Mouse (Mus musculus) pancreas, adult 10 weeks (tissue): Measurements from ENCODE around the gene Olfr643. TPM values are rescaled to one million over a fixed set of nuclear protein-coding genes. Genes with fewer than 3 reads are reported as not detected.

Experiments used
- polyA plus RNA-seq: library from polyadenylated mRNA; stranded (reverse); fragments of 350-450 nt; fragmentation: Illumina TruSeq; extraction: RNeasy Lipid Tissue Mini Kit (QIAGEN cat#74804); gene quantifications from one replicate; pipeline ENCODE4 v1.2.3, GENCODE M21; 2015; ENCODE audit warnings: low read depth, low replicate concordance; ENCODE audit not compliant: insufficient read depth

Olfr643 gene
- polyA plus RNA-seq, result not detected

GRCm38 (mm10) chr7:104137305-104137704 is at the start of gene Olfr643:
Gene Olfr643 (minus strand): TSS chr7:104137405.

GRCm38 (mm10) chr7:104183292-104183691 is 46.1 kb upstream of the Olfr643 start, which contains the start of gene Olfr648:
Gene Olfr648 (minus strand): TSS chr7:104183392.

GRCm38 (mm10) chr7:104150456-104150855 is 13.3 kb upstream of the Olfr643 start, which contains the start of gene Ubqlnl:
Gene Ubqlnl (minus strand): TSS chr7:104150556.

GRCm38 (mm10) chr7:104143179-104143578 is 6.0 kb upstream of the Olfr643 start, which contains the start of gene Ubqln3:
Gene Ubqln3 (minus strand): TSS chr7:104143279.

GRCm38 (mm10) chr7:104129726-104130125 is 7.5 kb downstream of the Olfr643 start, which contains the start of gene Ubqln5:
Gene Ubqln5 (minus strand): TSS chr7:104129826.

GRCm38 (mm10) chr7:104104757-104104972 is 32.5 kb downstream of the Olfr643 start, which contains the start of gene Olfr646:
Gene Olfr646 (plus strand): TSS chr7:104104873.

GRCm38 (mm10) chr7:104085365-104085764 is 51.8 kb downstream of the Olfr643 start, which contains the start of gene Olfr645:
Gene Olfr645 (minus strand): TSS chr7:104085465.

GRCm38 (mm10) chr7:104071769-104072168 is 65.4 kb downstream of the Olfr643 start, which contains the start of gene Olfr644:
Gene Olfr644 (minus strand): TSS chr7:104071869.

GRCm38 (mm10) chr7:104061345-104061744 is 75.9 kb downstream of the Olfr643 start, which contains the start of gene 4930516K23Rik:
Gene 4930516K23Rik (minus strand): TSS chr7:104061445.

GRCm38 (mm10) chr7:104052566-104052965 is 84.6 kb downstream of the Olfr643 start, which contains the start of gene Olfr642:
Gene Olfr642 (minus strand): TSS chr7:104052666.

GRCm38 (mm10) chr7:104035145-104035544 is 102.1 kb downstream of the Olfr643 start, which contains the start of gene Olfr641:
Gene Olfr641 (plus strand): TSS chr7:104035445.

GRCm38 (mm10) chr7:104025473-104025872 is 111.7 kb downstream of the Olfr643 start, which contains the start of gene Olfr640:
Gene Olfr640 (minus strand): TSS chr7:104025573.

GRCm38 (mm10) chr7:104017203-104017602 is 120.0 kb downstream of the Olfr643 start, which contains the start of gene Olfr639:
Gene Olfr639 (minus strand): TSS chr7:104017303.

GRCm38 (mm10) chr7:103998446-103998845 is 138.8 kb downstream of the Olfr643 start, which contains the start of gene Olfr638:
Gene Olfr638 (plus strand): TSS chr7:103998746.

GRCm38 (mm10) chr7:103970852-103971251 is 166.4 kb downstream of the Olfr643 start, which contains the start of gene Olfr635:
Gene Olfr635 (plus strand): TSS chr7:103971152.

Other genes with a start within 250 kb of the Olfr643 start
- not detected for gene Olfr64, start 242.9 kb downstream of the Olfr643 start, polyA plus RNA-seq
- gene Olfr65, start 233.9 kb downstream of the Olfr643 start, polyA plus RNA-seq, result not detected
- not detected for gene Olfr631, start 208.6 kb downstream of the Olfr643 start, polyA plus RNA-seq
- gene Olfr632, start 203.1 kb downstream of the Olfr643 start, polyA plus RNA-seq, result not detected
- not detected for gene Olfr633, start 193.0 kb downstream of the Olfr643 start, polyA plus RNA-seq
- gene Olfr635, start 166.3 kb downstream of the Olfr643 start, polyA plus RNA-seq, result not detected
- gene Olfr638, start 138.7 kb downstream of the Olfr643 start, polyA plus RNA-seq, result not detected
- not detected for gene Olfr639, start 120.1 kb downstream of the Olfr643 start, polyA plus RNA-seq
- gene Olfr640, start 111.8 kb downstream of the Olfr643 start, polyA plus RNA-seq, result not detected
- not detected for gene Olfr641, start 102.0 kb downstream of the Olfr643 start, polyA plus RNA-seq
- not detected for gene Olfr642, start 84.7 kb downstream of the Olfr643 start, polyA plus RNA-seq
- not detected for gene 4930516K23Rik, start 76.0 kb downstream of the Olfr643 start, polyA plus RNA-seq
- gene Olfr644, start 65.5 kb downstream of the Olfr643 start, polyA plus RNA-seq, result not detected
- not detected for gene Olfr645, start 51.9 kb downstream of the Olfr643 start, polyA plus RNA-seq
- not detected for gene Olfr646, start 32.5 kb downstream of the Olfr643 start, polyA plus RNA-seq
- gene Ubqln5, start 7.6 kb downstream of the Olfr643 start, polyA plus RNA-seq, result not detected
- gene Ubqln3, start 5.9 kb upstream of the Olfr643 start, polyA plus RNA-seq, result not detected
- gene Ubqlnl, start 13.2 kb upstream of the Olfr643 start, polyA plus RNA-seq, result not detected
- gene Olfm5, start 27.4 kb upstream of the Olfr643 start, polyA plus RNA-seq, result not detected
- 0.28 TPM for gene Olfr648, start 46.0 kb upstream of the Olfr643 start, polyA plus RNA-seq
- not detected for gene Olfr649, start 58.6 kb upstream of the Olfr643 start, polyA plus RNA-seq
- gene Trim6, start 81.4 kb upstream of the Olfr643 start, polyA plus RNA-seq, result not detected
- 2.8 TPM for gene Trim34a, start 107.1 kb upstream of the Olfr643 start, polyA plus RNA-seq
- 0.42 TPM for gene Trim5, start 150.7 kb upstream of the Olfr643 start, polyA plus RNA-seq
- 10.1 TPM for gene Trim12a, start 178.1 kb upstream of the Olfr643 start, polyA plus RNA-seq
- gene Trim34b, start 192.1 kb upstream of the Olfr643 start, polyA plus RNA-seq, result not detected
- 2.9 TPM for gene Trim12c, start 216.0 kb upstream of the Olfr643 start, polyA plus RNA-seq
- gene Trim30b, start 232.5 kb upstream of the Olfr643 start, polyA plus RNA-seq, result not detected